Mouse (Mus musculus): ENCODE data around the gene Dmrta2. TPM values are rescaled to one million over a fixed set of nuclear protein-coding genes. Genes with fewer than 3 reads are reported as not detected.

Dmrta2 gene
- not detected in 2 replicates for polyA plus RNA-seq (2015; fragmentation: Nextera tagmentation; extraction: Ambion mirVana)

- H3K9ac ChIP-seq (ENCODE audit: low read depth, low read length), result no peak within 1 kb of the TSS
- peak within 1 kb of the TSS; percentile 36 for H3K4me3 ChIP-seq (ENCODE audit: low read depth, low read length)
- no peak; the same call in 1 of the 2 replicates for ATAC-seq
- H3K27me3 ChIP-seq (replicated peaks; ENCODE audit: control insufficient read depth, insufficient read depth, low read length), result peaks cover 93% of the 10 kb centered on the region
- no peaks in the 10 kb centered on the region for H3K4me1 ChIP-seq (replicated peaks; ENCODE audit: control insufficient read depth, insufficient read depth, low read length)
- no peaks in the 10 kb centered on the region for H3K9me3 ChIP-seq (ENCODE audit: control insufficient read depth)
- H3K27ac ChIP-seq (ENCODE audit: low read depth, low read length), result no peak within 1 kb of the TSS
- H3K36me3 ChIP-seq (ENCODE audit: control insufficient read depth, insufficient read depth), result no peaks in the 10 kb centered on the region
- peak within 1 kb of the TSS; percentile 56 for H3K4me2 ChIP-seq (replicated peaks; ENCODE audit: low read depth)
- under 1% methylated on average over 64 of the region's 64 CpGs for WGBS
- TF ChIP-seq CTCF (IDR thresholded peaks at IDR 0.05; ENCODE audit: low read depth), result no peak
Observed at GRCm38 (mm10) chr4:109977148-109978067, at the start of gene Dmrta2. Gene Dmrta2, plus strand, starts transcription at chr4:109978053.

GRCm38 (mm10) chr4:109929058-109929457 lies 48.8 kb upstream of the Dmrta2 start:
- no peak for ATAC-seq
- H3K4me1 ChIP-seq (replicated peaks; ENCODE audit: control insufficient read depth, insufficient read depth, low read length), result no peaks in the 10 kb centered on the region
- H3K27me3 ChIP-seq (replicated peaks; ENCODE audit: control insufficient read depth, insufficient read depth, low read length), result no peaks in the 10 kb centered on the region
- H3K36me3 ChIP-seq (ENCODE audit: control insufficient read depth, insufficient read depth), result no peaks in the 10 kb centered on the region
- no peak overlapping the region for H3K4me3 ChIP-seq (ENCODE audit: low read depth, low read length)
- H3K9me3 ChIP-seq (ENCODE audit: control insufficient read depth), result no peaks in the 10 kb centered on the region
- no peak overlapping the region for H3K27ac ChIP-seq (ENCODE audit: low read depth, low read length)
- TF ChIP-seq CTCF (IDR thresholded peaks at IDR 0.05; ENCODE audit: low read depth), result no peak
- WGBS, result 89% methylated on average over 1 of the region's 1 CpGs
- no peak overlapping the region for H3K4me2 ChIP-seq (replicated peaks; ENCODE audit: low read depth)
- H3K9ac ChIP-seq (ENCODE audit: low read depth, low read length), result no peak overlapping the region

GRCm38 (mm10) chr4:109930445-109930844 lies 47.4 kb upstream of the Dmrta2 start:
- peak; percentile 53 for TF ChIP-seq CTCF (IDR thresholded peaks at IDR 0.05; ENCODE audit: low read depth)
- Histone ChIP-seq H3K36me3 (ENCODE audit: control insufficient read depth, insufficient read depth) (no peaks in the 10 kb centered on the region), H3K4me2 (replicated peaks; ENCODE audit: low read depth) (no peak overlapping the region), H3K27me3 (replicated peaks; ENCODE audit: control insufficient read depth, insufficient read depth, low read length) (no peaks in the 10 kb centered on the region), H3K4me1 (replicated peaks; ENCODE audit: control insufficient read depth, insufficient read depth, low read length) (no peaks in the 10 kb centered on the region), H3K9ac (ENCODE audit: low read depth, low read length) (no peak overlapping the region), H3K27ac (ENCODE audit: low read depth, low read length) (no peak overlapping the region), H3K9me3 (ENCODE audit: control insufficient read depth) (no peaks in the 10 kb centered on the region), H3K4me3 (ENCODE audit: low read depth, low read length) (no peak overlapping the region)
- 100% methylated on average over 1 of the region's 1 CpGs for whole genome bisulfite sequencing
- ATAC-seq, result no peak

GRCm38 (mm10) chr4:109930935-109931334 lies 46.9 kb upstream of the Dmrta2 start:
- Histone ChIP-seq H3K36me3 (ENCODE audit: control insufficient read depth, insufficient read depth) (no peaks in the 10 kb centered on the region), H3K4me3 (ENCODE audit: low read depth, low read length) (no peak overlapping the region), H3K27ac (ENCODE audit: low read depth, low read length) (no peak overlapping the region), H3K4me1 (replicated peaks; ENCODE audit: control insufficient read depth, insufficient read depth, low read length) (no peaks in the 10 kb centered on the region), H3K27me3 (replicated peaks; ENCODE audit: control insufficient read depth, insufficient read depth, low read length) (no peaks in the 10 kb centered on the region), H3K9ac (ENCODE audit: low read depth, low read length) (no peak overlapping the region), H3K4me2 (replicated peaks; ENCODE audit: low read depth) (no peak overlapping the region), H3K9me3 (ENCODE audit: control insufficient read depth) (no peaks in the 10 kb centered on the region)
- TF ChIP-seq CTCF (IDR thresholded peaks at IDR 0.05; ENCODE audit: low read depth), result no peak
- WGBS, result 80% methylated on average over 1 of the region's 1 CpGs
- no peak for ATAC-seq

GRCm38 (mm10) chr4:109936557-109936956 lies 41.3 kb upstream of the Dmrta2 start:
- Histone ChIP-seq H3K27me3 (replicated peaks; ENCODE audit: control insufficient read depth, insufficient read depth, low read length) (no peaks in the 10 kb centered on the region), H3K27ac (ENCODE audit: low read depth, low read length) (no peak overlapping the region), H3K9ac (ENCODE audit: low read depth, low read length) (no peak overlapping the region), H3K4me1 (replicated peaks; ENCODE audit: control insufficient read depth, insufficient read depth, low read length) (no peaks in the 10 kb centered on the region), H3K36me3 (ENCODE audit: control insufficient read depth, insufficient read depth) (no peaks in the 10 kb centered on the region; the same call in 1 of the 2 replicates), H3K9me3 (ENCODE audit: control insufficient read depth) (no peaks in the 10 kb centered on the region), H3K4me3 (ENCODE audit: low read depth, low read length) (no peak overlapping the region), H3K4me2 (replicated peaks; ENCODE audit: low read depth) (no peak overlapping the region)
- no peak for TF ChIP-seq CTCF (IDR thresholded peaks at IDR 0.05; ENCODE audit: low read depth)
- ATAC-seq, result no peak
- 88% methylated on average over 3 of the region's 3 CpGs for WGBS

GRCm38 (mm10) chr4:109939291-109939690 lies 38.6 kb upstream of the Dmrta2 start:
- Histone ChIP-seq H3K4me1 (replicated peaks; ENCODE audit: control insufficient read depth, insufficient read depth, low read length) (no peaks in the 10 kb centered on the region), H3K36me3 (ENCODE audit: control insufficient read depth, insufficient read depth) (no peaks in the 10 kb centered on the region; the same call in 1 of the 2 replicates), H3K27ac (ENCODE audit: low read depth, low read length) (no peak overlapping the region), H3K9ac (ENCODE audit: low read depth, low read length) (no peak overlapping the region), H3K9me3 (ENCODE audit: control insufficient read depth) (no peaks in the 10 kb centered on the region), H3K4me3 (ENCODE audit: low read depth, low read length) (no peak overlapping the region), H3K27me3 (replicated peaks; ENCODE audit: control insufficient read depth, insufficient read depth, low read length) (no peaks in the 10 kb centered on the region), H3K4me2 (replicated peaks; ENCODE audit: low read depth) (no peak overlapping the region)
- no peak for ATAC-seq
- no peak for TF ChIP-seq CTCF (IDR thresholded peaks at IDR 0.05; ENCODE audit: low read depth)
